Mouse (Mus musculus) embryonic fibroblast, embryonic 13.5 days (primary cell): ENCODE results near the gene Scg3.

Experiments
- CTCF ChIP-seq: IDR thresholded peaks from 2 replicates; pipeline ENCODE4 v1.5.1; 2011; ENCODE audit warnings: mild to moderate bottlenecking, control low read depth, low read length, moderate library complexity, borderline replicate concordance; ENCODE audit not compliant: insufficient read depth
- POLR2A ChIP-seq: IDR thresholded peaks from 2 replicates; pipeline ENCODE4 v1.6.1; 2011; ENCODE audit warnings: low read depth, mild to moderate bottlenecking, control low read depth, low read length, moderate library complexity

DNA sequence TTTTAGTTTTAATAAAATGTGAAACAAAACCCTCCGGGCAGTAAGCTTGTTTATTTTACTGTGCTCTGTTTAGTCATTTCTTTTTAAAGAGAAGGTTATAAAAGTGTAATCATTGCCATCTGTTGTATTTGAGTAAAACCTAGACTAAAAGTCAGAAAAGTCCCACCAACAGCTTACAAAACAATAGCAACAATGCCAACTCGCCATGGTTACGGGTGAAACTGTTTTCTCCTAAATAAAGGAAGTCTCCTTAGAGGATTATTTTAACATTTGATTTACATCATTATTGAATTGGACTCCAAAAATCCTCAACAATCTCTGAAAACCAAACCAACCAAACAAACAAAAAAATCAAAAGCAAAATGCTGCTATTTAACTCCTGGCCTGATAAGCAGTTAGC is 35.6 kb upstream of the Scg3 start:
- TF ChIP-seq POLR2A (no peak), CTCF (no peak)
